Mouse (Mus musculus): Measurements from ENCODE around the gene Nos1. TPM values are rescaled to one million over a fixed set of nuclear protein-coding genes. Genes with fewer than 3 reads are reported as not detected.

Gene Nos1
- polyA plus RNA-seq, 1 experiment from 2014 or later, result not detected

GRCm38 (mm10) chr5:117818800-117819199 is 38.0 kb downstream of the Nos1 start:
- 90% methylated on average over 6 of the region's 6 CpGs for WGBS (ENCODE audit: missing documents)
- H3K27ac ChIP-seq, result no peak overlapping the region
- H3K4me3 ChIP-seq (ENCODE audit: inconsistent target), result no peak overlapping the region
- H3K79me2 ChIP-seq (ENCODE audit: inconsistent target), result no peaks in the 10 kb centered on the region
- no peaks in the 10 kb centered on the region for H3K36me3 ChIP-seq (ENCODE audit: inconsistent target)

GRCm38 (mm10) chr5:117820445-117820844 is 39.6 kb downstream of the Nos1 start:
- Histone ChIP-seq H3K79me2 (ENCODE audit: inconsistent target) (no peaks in the 10 kb centered on the region), H3K4me3 (ENCODE audit: inconsistent target) (no peak overlapping the region), H3K27ac (no peak overlapping the region), H3K36me3 (ENCODE audit: inconsistent target) (no peaks in the 10 kb centered on the region)
- 62% methylated on average over 7 of the region's 7 CpGs for WGBS (ENCODE audit: missing documents)

- WGBS (ENCODE audit: missing documents), result 90% methylated on average over 8 of the region's 9 CpGs
- Histone ChIP-seq H3K36me3 (ENCODE audit: inconsistent target) (no peaks in the 10 kb centered on the region), H3K27ac (no peak overlapping the region), H3K79me2 (ENCODE audit: inconsistent target) (no peaks in the 10 kb centered on the region), H3K4me3 (ENCODE audit: inconsistent target) (no peak overlapping the region)
Observed at GRCm38 (mm10) chr5:117823811-117824210, 43.0 kb downstream of the Nos1 start.

DNA sequence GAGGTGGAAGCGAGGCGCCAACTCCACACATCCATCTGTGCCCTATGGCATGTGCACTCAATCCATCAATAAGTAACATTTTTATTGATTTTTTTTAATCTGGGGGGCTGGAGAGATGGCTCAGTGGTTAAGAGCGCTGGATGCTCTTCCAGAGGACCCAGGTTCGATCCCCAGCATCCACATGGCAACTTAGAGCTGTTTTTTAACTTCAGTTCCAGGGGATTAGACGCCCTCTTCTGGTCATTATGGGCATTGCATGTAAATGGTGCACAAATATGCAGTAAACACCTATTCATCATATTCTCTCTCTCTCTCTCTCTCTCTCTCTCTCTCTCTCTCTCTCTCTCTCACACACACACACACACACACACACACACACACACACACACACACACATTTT is 43.7 kb downstream of the Nos1 start:
- no peaks in the 10 kb centered on the region for H3K79me2 ChIP-seq (ENCODE audit: inconsistent target)
- H3K36me3 ChIP-seq (ENCODE audit: inconsistent target), result no peaks in the 10 kb centered on the region
- H3K4me3 ChIP-seq (ENCODE audit: inconsistent target), result no peak overlapping the region
- WGBS (ENCODE audit: missing documents), result 66% methylated on average over 5 of the region's 5 CpGs
- no peak overlapping the region for H3K27ac ChIP-seq

GRCm38 (mm10) chr5:117825336-117825735 is 44.5 kb downstream of the Nos1 start:
- WGBS (ENCODE audit: missing documents), result 84% methylated on average over 5 of the region's 11 CpGs
- H3K79me2 ChIP-seq (ENCODE audit: inconsistent target), result no peaks in the 10 kb centered on the region
- no peaks in the 10 kb centered on the region for H3K36me3 ChIP-seq (ENCODE audit: inconsistent target)
- H3K27ac ChIP-seq, result no peak overlapping the region
- no peak overlapping the region for H3K4me3 ChIP-seq (ENCODE audit: inconsistent target)

DNA sequence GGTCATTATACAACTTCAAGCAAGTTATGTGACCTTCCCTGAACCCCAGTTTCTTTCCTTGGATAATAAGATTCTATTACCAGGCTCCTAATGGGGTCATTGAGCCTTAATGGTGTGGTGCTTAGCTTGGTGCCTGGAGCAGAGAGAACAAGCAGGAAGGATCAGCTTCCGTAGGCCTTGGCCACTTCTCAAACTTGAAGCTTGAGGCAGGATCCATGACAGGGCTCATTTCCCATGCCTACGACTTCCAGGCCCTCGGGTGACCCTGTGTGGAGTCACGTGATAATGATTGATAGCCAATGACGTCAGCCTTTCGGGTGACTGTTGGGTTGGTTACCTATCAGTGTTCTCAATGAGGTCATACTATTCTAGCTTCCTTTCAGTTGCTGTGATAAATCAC is 46.5 kb downstream of the Nos1 start:
- H3K79me2 ChIP-seq (ENCODE audit: inconsistent target), result no peaks in the 10 kb centered on the region
- 74% methylated on average over 6 of the region's 6 CpGs for WGBS (ENCODE audit: missing documents)
- H3K27ac ChIP-seq, result no peak overlapping the region
- no peaks in the 10 kb centered on the region for H3K36me3 ChIP-seq (ENCODE audit: inconsistent target)
- no peak overlapping the region for H3K4me3 ChIP-seq (ENCODE audit: inconsistent target)

- H3K79me2 ChIP-seq (ENCODE audit: inconsistent target), result no peaks in the 10 kb centered on the region
- 11% methylated on average over 5 of the region's 5 CpGs for whole genome bisulfite sequencing (ENCODE audit: missing documents)
- H3K4me3 ChIP-seq (ENCODE audit: inconsistent target), result no peak overlapping the region
- no peak overlapping the region for H3K27ac ChIP-seq
- no peaks in the 10 kb centered on the region for H3K36me3 ChIP-seq (ENCODE audit: inconsistent target)
Observed at GRCm38 (mm10) chr5:117836930-117837329, 56.1 kb downstream of the Nos1 start.

GRCm38 (mm10) chr5:117837731-117838130 is 56.9 kb downstream of the Nos1 start:
- no peak overlapping the region for H3K4me3 ChIP-seq (ENCODE audit: inconsistent target)
- H3K79me2 ChIP-seq (ENCODE audit: inconsistent target), result no peaks in the 10 kb centered on the region
- H3K36me3 ChIP-seq (ENCODE audit: inconsistent target), result no peaks in the 10 kb centered on the region
- H3K27ac ChIP-seq, result no peak overlapping the region
- 45% methylated on average over 9 of the region's 9 CpGs for WGBS (ENCODE audit: missing documents)

GRCm38 (mm10) chr5:117839501-117839900 is 58.7 kb downstream of the Nos1 start:
- Histone ChIP-seq H3K27ac (no peak overlapping the region), H3K4me3 (ENCODE audit: inconsistent target) (no peak overlapping the region), H3K36me3 (ENCODE audit: inconsistent target) (no peaks in the 10 kb centered on the region), H3K79me2 (ENCODE audit: inconsistent target) (no peaks in the 10 kb centered on the region)
- WGBS (ENCODE audit: missing documents), result 42% methylated on average over 7 of the region's 7 CpGs

- Histone ChIP-seq H3K79me2 (ENCODE audit: inconsistent target) (no peaks in the 10 kb centered on the region), H3K27ac (no peak overlapping the region), H3K36me3 (ENCODE audit: inconsistent target) (no peaks in the 10 kb centered on the region), H3K4me3 (ENCODE audit: inconsistent target) (no peak overlapping the region)
- WGBS (ENCODE audit: missing documents), result 51% methylated on average over 9 of the region's 9 CpGs
Observed at GRCm38 (mm10) chr5:117840203-117840602, 59.4 kb downstream of the Nos1 start.

DNA sequence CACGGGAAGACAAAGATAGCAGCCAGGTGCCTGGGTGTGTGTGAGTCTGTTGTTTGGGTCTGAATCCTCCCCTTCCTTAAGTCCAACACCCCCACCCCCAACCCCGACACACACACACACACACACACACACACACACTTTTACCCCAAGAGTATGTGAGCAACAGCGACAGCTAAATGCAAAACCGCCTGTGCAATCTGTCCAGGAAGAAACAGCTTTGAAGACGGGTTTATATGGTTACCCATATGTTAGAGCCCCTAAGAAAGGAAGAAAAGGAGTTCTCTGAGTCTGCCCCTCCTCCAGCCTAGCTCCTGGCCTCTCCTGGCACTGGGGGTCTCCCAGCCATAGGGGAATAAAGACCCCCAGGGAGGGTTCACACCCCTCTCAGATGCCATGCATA is 60.2 kb downstream of the Nos1 start:
- Histone ChIP-seq H3K4me3 (ENCODE audit: inconsistent target) (no peak overlapping the region), H3K79me2 (ENCODE audit: inconsistent target) (no peaks in the 10 kb centered on the region), H3K27ac (no peak overlapping the region), H3K36me3 (ENCODE audit: inconsistent target) (no peaks in the 10 kb centered on the region)
- WGBS (ENCODE audit: missing documents), result 12% methylated on average over 4 of the region's 5 CpGs

GRCm38 (mm10) chr5:117841651-117842347 is 61.0 kb downstream of the Nos1 start:
- 5% methylated on average over 44 of the region's 44 CpGs for WGBS (ENCODE audit: missing documents)
- Histone ChIP-seq H3K36me3 (ENCODE audit: inconsistent target) (no peaks in the 10 kb centered on the region), H3K27ac (no peak overlapping the region), H3K4me3 (ENCODE audit: inconsistent target) (no peak overlapping the region), H3K79me2 (ENCODE audit: inconsistent target) (no peaks in the 10 kb centered on the region)

GRCm38 (mm10) chr5:117842699-117843098 is 61.9 kb downstream of the Nos1 start:
- WGBS (ENCODE audit: missing documents), result 6% methylated on average over 11 of the region's 14 CpGs
- Histone ChIP-seq H3K27ac (no peak overlapping the region), H3K79me2 (ENCODE audit: inconsistent target) (no peaks in the 10 kb centered on the region), H3K4me3 (ENCODE audit: inconsistent target) (no peak overlapping the region), H3K36me3 (ENCODE audit: inconsistent target) (no peaks in the 10 kb centered on the region)

GRCm38 (mm10) chr5:117844611-117845010 is 63.8 kb downstream of the Nos1 start:
- no peak overlapping the region for H3K4me3 ChIP-seq (ENCODE audit: inconsistent target)
- WGBS (ENCODE audit: missing documents), result 40% methylated on average over 1 of the region's 1 CpGs
- H3K27ac ChIP-seq, result no peak overlapping the region
- H3K36me3 ChIP-seq (ENCODE audit: inconsistent target), result no peaks in the 10 kb centered on the region
- H3K79me2 ChIP-seq (ENCODE audit: inconsistent target), result no peaks in the 10 kb centered on the region

GRCm38 (mm10) chr5:117850474-117850873 is 69.6 kb downstream of the Nos1 start:
- no peaks in the 10 kb centered on the region for H3K36me3 ChIP-seq (ENCODE audit: inconsistent target)
- WGBS (ENCODE audit: missing documents), result 78% methylated on average over 11 of the region's 12 CpGs
- no peaks in the 10 kb centered on the region for H3K79me2 ChIP-seq (ENCODE audit: inconsistent target)
- no peak overlapping the region for H3K4me3 ChIP-seq (ENCODE audit: inconsistent target)
- no peak overlapping the region for H3K27ac ChIP-seq

GRCm38 (mm10) chr5:117853741-117854140 is 72.9 kb downstream of the Nos1 start:
- no peak overlapping the region for H3K27ac ChIP-seq
- H3K4me3 ChIP-seq (ENCODE audit: inconsistent target), result no peak overlapping the region
- WGBS (ENCODE audit: missing documents), result 69% methylated on average over 10 of the region's 10 CpGs
- no peaks in the 10 kb centered on the region for H3K36me3 ChIP-seq (ENCODE audit: inconsistent target)
- no peaks in the 10 kb centered on the region for H3K79me2 ChIP-seq (ENCODE audit: inconsistent target)
